Comparison of ENCODE assay signal across 9 mouse cellular contexts in genomic region chr9:110084201-110084964, GRCm38 (mm10). TPM values are rescaled to one million over a fixed set of nuclear protein-coding genes. Genes with fewer than 3 reads are reported as not detected.
DNase-seq lines count a peak whose midpoint lies in the region; ATAC-seq and TF ChIP-seq lines count a peak whose summit lies in the region.
"Had no signal": no experiment of that assay in that cellular context is flagged by ENCODE, and none has a peak within 500 bp of the region (broad histone marks: within the 10 kb centered on the region; RNA-seq: fewer than 3 reads in every experiment).

No protein-coding gene starts in this region.

- no peak overlapping the region for H3K4me2 ChIP-seq in heart, embryonic 11.5 days
- H3K4me2 ChIP-seq in lung, embryonic 14.5 days: no peak overlapping the region
- H3K4me2 ChIP-seq in heart, embryonic 15.5 days: no peak overlapping the region
- H3K4me2 ChIP-seq in neural tube, embryonic 15.5 days: no peak overlapping the region

- H3K9ac ChIP-seq in heart, embryonic 11.5 days (ENCODE audit: low read depth, low read length): no peak overlapping the region
- H3K9ac ChIP-seq in lung, embryonic 14.5 days: no peak overlapping the region
- no peak overlapping the region for H3K9ac ChIP-seq in heart, embryonic 15.5 days
- H3K9ac ChIP-seq in neural tube, embryonic 15.5 days (replicated peaks): no peak overlapping the region

- WGBS in heart, embryonic 11.5 days (ENCODE audit: insufficient replicate concordance): 90% methylated on average over 25 of the region's 25 CpGs
- 69% methylated on average over 25 of the region's 25 CpGs for WGBS in lung, embryonic 14.5 days
- WGBS in lung, adult 2 months: 65% methylated on average over 25 of the region's 25 CpGs
- 73% methylated on average over 25 of the region's 25 CpGs for WGBS in heart, embryonic 15.5 days
- WGBS in neural tube, embryonic 15.5 days: 77% methylated on average over 25 of the region's 25 CpGs

- H3K4me1 ChIP-seq in heart, embryonic 11.5 days (ENCODE audit: control insufficient read depth, insufficient read depth, low read length): 0 out of 2 replicates have a peak, but pooled peaks cover 2% of the 10 kb centered on the region
- no peaks in the 10 kb centered on the region for H3K4me1 ChIP-seq in lung, embryonic 14.5 days (ENCODE audit: insufficient read depth)
- H3K4me1 ChIP-seq in lung, adult 2 months (ENCODE audit: control insufficient read depth, insufficient read depth, low read length): no peaks in the 10 kb centered on the region
- peaks cover 40% of the 10 kb centered on the region for H3K4me1 ChIP-seq in heart, embryonic 15.5 days (replicated peaks)
- 0 out of 2 replicates have a peak, but pooled peaks cover 2% of the 10 kb centered on the region for H3K4me1 ChIP-seq in neural tube, embryonic 15.5 days

- H3K4me3 ChIP-seq in heart, embryonic 11.5 days (ENCODE audit: low read depth, low read length): no peak overlapping the region
- no peak overlapping the region for H3K4me3 ChIP-seq in lung, embryonic 14.5 days (ENCODE audit: low read depth, low read length)
- H3K4me3 ChIP-seq in lung, adult 2 months (replicated peaks; ENCODE audit: extremely low read depth, low read depth, low read length): no peak overlapping the region
- no peak overlapping the region for H3K4me3 ChIP-seq in heart, embryonic 15.5 days
- H3K4me3 ChIP-seq in neural tube, embryonic 15.5 days (replicated peaks): no peak overlapping the region

- no peaks in the 10 kb centered on the region for H3K9me3 ChIP-seq in heart, embryonic 11.5 days (replicated peaks; ENCODE audit: control insufficient read depth, low read length)
- H3K9me3 ChIP-seq in lung, embryonic 14.5 days (ENCODE audit: low read depth, low read length): no peaks in the 10 kb centered on the region
- H3K9me3 ChIP-seq in heart, embryonic 15.5 days (replicated peaks): no peaks in the 10 kb centered on the region
- no peaks in the 10 kb centered on the region for H3K9me3 ChIP-seq in neural tube, embryonic 15.5 days (replicated peaks)

- no peak for TF ChIP-seq POLR2A in lung, adult 2 months (IDR thresholded peaks at IDR 0.05; ENCODE audit: borderline replicate concordance, extremely low read depth, low read depth, low read length)

- peak; percentile 97 for DNase-seq in heart, adult 11 months
- peak; percentile 84 for DNase-seq in lung, embryonic 14.5 days
- DNase-seq in lung, adult 2 months: no peak
- no peak for DNase-seq in c-Kit-positive CD71-positive TER-119-positive erythroid progenitor cells, embryonic 14.5 days (ENCODE audit: low spot score)
- DNase-seq in thymus, postnatal 4 days: no peak

- H3K27me3 ChIP-seq in heart, embryonic 11.5 days (ENCODE audit: control insufficient read depth, insufficient read depth, low read length): no peaks in the 10 kb centered on the region
- H3K27me3 ChIP-seq in lung, embryonic 14.5 days (ENCODE audit: insufficient read depth, low read length): no peaks in the 10 kb centered on the region
- no peaks in the 10 kb centered on the region for H3K27me3 ChIP-seq in heart, embryonic 15.5 days
- H3K27me3 ChIP-seq in neural tube, embryonic 15.5 days (replicated peaks): no peaks in the 10 kb centered on the region

- H3K36me3 ChIP-seq in heart, embryonic 11.5 days (ENCODE audit: control insufficient read depth, insufficient read depth, low read length): peaks cover 71% of the 10 kb centered on the region
- peaks cover 98% of the 10 kb centered on the region for H3K36me3 ChIP-seq in lung, embryonic 14.5 days (ENCODE audit: insufficient read depth)
- H3K36me3 ChIP-seq in heart, embryonic 15.5 days: peaks cover 74% of the 10 kb centered on the region
- peaks cover 90% of the 10 kb centered on the region for H3K36me3 ChIP-seq in neural tube, embryonic 15.5 days

- no peak for TF ChIP-seq CTCF in lung, embryonic 14.5 days (IDR thresholded peaks at IDR 0.05; ENCODE audit: low read depth)
- no peak for TF ChIP-seq CTCF in lung, adult 2 months (IDR thresholded peaks at IDR 0.05; ENCODE audit: insufficient read depth, low read length)

- no peak for ATAC-seq in heart, embryonic 11.5 days (replicated peaks; ENCODE audit: insufficient number of reproducible peaks, low FRiP score, low TSS enrichment)
- ATAC-seq in lung, embryonic 14.5 days (ENCODE audit: insufficient read depth): peak; percentile 87
- ATAC-seq in heart, embryonic 15.5 days (replicated peaks; ENCODE audit: insufficient number of reproducible peaks, insufficient read depth, low FRiP score, low read depth): peak; percentile 54; the same call in 1 of the 2 replicates
- no peak for ATAC-seq in neural tube, embryonic 15.5 days (ENCODE audit: low FRiP score)
- ATAC-seq: forebrain, embryonic 16.5 days had no signal

- H3K27ac ChIP-seq in heart, embryonic 11.5 days (ENCODE audit: low read depth, low read length): no peak overlapping the region; the same call in 1 of the 2 replicates
- H3K27ac ChIP-seq in lung, embryonic 14.5 days (ENCODE audit: low read depth): peak overlapping the region; percentile 48; the same call in 1 of the 2 replicates
- peak overlapping the region; percentile 81 for H3K27ac ChIP-seq in heart, embryonic 15.5 days
- H3K27ac ChIP-seq in neural tube, embryonic 15.5 days (replicated peaks): peak overlapping the region; percentile 48

RNA-seq across cellular contexts. Expression of gene Smarcc1, which starts 33.1 kb away (rescaled TPM):
- 59.1 and 112 TPM in 2 replicates for polyA plus RNA-seq in heart, embryonic 11.5 days (2014; fragmentation: Nextera tagmentation; extraction: Ambion mirVana)
- polyA plus RNA-seq in lung, embryonic 14.5 days (2014; fragmentation: Nextera tagmentation; extraction: Ambion mirVana): 160 TPM in 2 replicates
- polyA plus RNA-seq in lung, adult 2 months (2012; rRNA removed): 11.5 and 11.9 TPM in 2 replicates
- 56.6 and 70.7 TPM in 2 replicates for polyA plus RNA-seq in heart, embryonic 15.5 days (2015; fragmentation: Nextera tagmentation; extraction: Ambion mirVana)
- 67.0 and 78.6 TPM in 2 replicates for polyA plus RNA-seq in neural tube, embryonic 15.5 days (2015; fragmentation: Nextera tagmentation; extraction: Ambion mirVana)

RNA-seq across cellular contexts. Expression of gene Dhx30, which starts 33.2 kb away (rescaled TPM):
- 107 and 108 TPM in 2 replicates for polyA plus RNA-seq in heart, embryonic 11.5 days (2014; fragmentation: Nextera tagmentation; extraction: Ambion mirVana)
- 124 and 137 TPM in 2 replicates for polyA plus RNA-seq in lung, embryonic 14.5 days (2014; fragmentation: Nextera tagmentation; extraction: Ambion mirVana)
- 61.1 and 70.7 TPM in 2 replicates for polyA plus RNA-seq in lung, adult 2 months (2012; rRNA removed)
- 83.5 and 92.4 TPM in 2 replicates for polyA plus RNA-seq in heart, embryonic 15.5 days (2015; fragmentation: Nextera tagmentation; extraction: Ambion mirVana)
- 162 and 163 TPM in 2 replicates for polyA plus RNA-seq in neural tube, embryonic 15.5 days (2015; fragmentation: Nextera tagmentation; extraction: Ambion mirVana)

Comparison
In these comparisons a context has a peak if more than half of its experiments do, and no peak if none do; other contexts are left out.
1. DNase-seq: peak in heart, adult 11 months (single experiment) and lung, embryonic 14.5 days (single experiment); none in lung, adult 2 months (single experiment), c-Kit-positive CD71-positive TER-119-positive erythroid progenitor cells, embryonic 14.5 days (single experiment) and thymus, postnatal 4 days (single experiment).
2. ATAC-seq: peak in lung, embryonic 14.5 days (single experiment) and heart, embryonic 15.5 days (single experiment); none in heart, embryonic 11.5 days (single experiment) and neural tube, embryonic 15.5 days (single experiment).